8 mouse cellular contexts compared by ENCODE assay signal in genomic region chr8:61700298-61700697, GRCm38 (mm10).
DNase-seq lines count a peak whose midpoint lies in the region; TF ChIP-seq lines count a peak whose summit lies in the region.

No protein-coding gene starts in this region.

- no peak overlapping the region for H3K9ac ChIP-seq in CH12.LX (ENCODE audit: insufficient read depth, low read depth)

- in situ Hi-C loops in CH12.LX (cut with MboI; ENCODE audit: low pct_ligation_motif_present, low pct_unique_long_range_greater_than_20kb, low sequenced_read_pairs) = no loop called here

- TF ChIP-seq CTCF in CH12.LX (conservative IDR thresholded peaks at IDR 0.05 in 1 of 2, IDR thresholded peaks at IDR 0.05 in 1 of 2; ENCODE audit: low read depth in 2 of 2, low read length in 2 of 2) = peak; percentile 40 to 70; a peak in 3 of 4 replicates

- dilution Hi-C loops in CH12.LX (cut with MboI; ENCODE audit: extremely low pct_ligation_motif_present, extremely low pct_unique_long_range_greater_than_20kb, low sequenced_read_pairs) = no loop called here

- no peaks in the 10 kb centered on the region for H3K79me2 ChIP-seq in CH12.LX (replicated peaks; ENCODE audit: control insufficient read depth, extremely low read depth, insufficient read depth, poor library complexity, severe bottlenecking)

- peak; percentile 37 for DNase-seq in heart, postnatal 4 days
- DNase-seq in heart, adult 9 months (ENCODE audit: low spot score in 2 of 2) = no peak
- DNase-seq in CH12.LX (ENCODE audit: extremely low read depth) = peak; percentile 42
- peak; percentile 83 for DNase-seq in ZHBTc4 (ENCODE audit: low read depth, low spot score)
- DNase-seq in kidney, postnatal 4 days = peak; percentile 48 to 59
- DNase-seq in ovary, adult 18-20 months (ENCODE audit: low spot score) = no peak
- DNase-seq in cerebellum, adult 9-11 months = no peak
- no peak for DNase-seq in urinary bladder, postnatal 4 days (ENCODE audit: low spot score in 2 of 2)

- H3K4me1 ChIP-seq in CH12.LX (ENCODE audit: control insufficient read depth in 1 of 2, insufficient read depth in 2 of 2) = peaks cover 0 to 2% of the 10 kb centered on the region in 2 experiments; a peak in 1 of 4 replicates

- H3K4me3 ChIP-seq in CH12.LX (replicated peaks in 1 of 3; ENCODE audit: low read depth in 2 of 3, low read length in 2 of 3, poor library complexity in 1 of 3) = no peak overlapping the region

- no peak for TF ChIP-seq POLR2A in CH12.LX (IDR thresholded peaks at IDR 0.05; ENCODE audit: low read depth, low read length)

- no peak for TF ChIP-seq EP300 in CH12.LX (IDR thresholded peaks at IDR 0.05; ENCODE audit: low read length)

- H3K4me2 ChIP-seq in CH12.LX (ENCODE audit: insufficient read depth, low read depth, poor library complexity, severe bottlenecking) = no peak overlapping the region

- no peaks in the 10 kb centered on the region for H3K9me3 ChIP-seq in CH12.LX (replicated peaks; ENCODE audit: low read length)

- H3K27ac ChIP-seq in CH12.LX (ENCODE audit: insufficient read depth, low read depth) = no peak overlapping the region

- TF ChIP-seq RAD21 in CH12.LX (IDR thresholded peaks at IDR 0.05; ENCODE audit: low read depth, low read length) = peak; percentile 46

- no peaks in the 10 kb centered on the region for H3K27me3 ChIP-seq in CH12.LX (replicated peaks)

- H3K36me3 ChIP-seq in CH12.LX (replicated peaks in 1 of 2; ENCODE audit: control insufficient read depth in 1 of 2, insufficient read depth in 1 of 2, low read length in 1 of 2) = no peaks in the 10 kb centered on the region

TF ChIP-seq in CH12.LX, 34 proteins besides CTCF, POLR2A, EP300 and RAD21:
- TF ChIP-seq USF2 (conservative IDR thresholded peaks at IDR 0.05; ENCODE audit: low read depth, low read length) = no peak
- peak; percentile 58 for TF ChIP-seq SMC3 (IDR thresholded peaks at IDR 0.05; ENCODE audit: low read depth, low read length)

Comparison
In these comparisons a context has a peak if more than half of its experiments do, and no peak if none do; other contexts are left out.
1. DNase-seq: peak in heart, postnatal 4 days (single experiment), CH12.LX (single experiment), ZHBTc4 (single experiment) and kidney, postnatal 4 days (2 of 2); none in heart, adult 9 months (0 of 2), ovary, adult 18-20 months (single experiment), cerebellum, adult 9-11 months (single experiment) and urinary bladder, postnatal 4 days (0 of 2).